Mouse (Mus musculus) adrenal gland (tissue): ENCODE measurements around the gene Tanc1.

Source experiments
- intact Hi-C: fragments of 180-260 bp; cut with DNase I; formaldehyde crosslinking; loops from one replicate; pipeline ENCODE4 v1.15.1; 2025

The Tanc1 gene

DNA sequence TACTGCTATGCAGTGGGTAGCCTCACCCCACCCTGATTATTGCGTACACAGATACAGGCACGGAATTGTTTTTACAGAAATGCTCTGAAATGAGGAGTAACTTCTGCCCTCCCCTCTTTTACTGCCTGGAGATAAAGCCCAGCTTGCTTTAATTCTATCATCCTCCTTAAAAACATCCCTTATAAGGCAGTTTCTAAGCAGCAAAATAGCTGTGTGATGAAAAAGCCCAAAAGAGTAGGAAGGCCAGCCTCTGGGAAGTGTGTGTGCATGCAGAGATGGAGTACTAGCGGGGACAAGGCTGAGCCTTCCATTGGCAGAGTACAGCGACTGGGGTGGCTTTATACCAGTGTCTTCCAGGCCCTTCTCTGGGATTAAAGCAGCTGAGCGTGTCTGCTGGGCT, 140.9 kb downstream of the Tanc1 start:
- intact Hi-C loops, result no loop called here

GRCm38 (mm10) chr2:59756137-59756753, 144.4 kb downstream of the Tanc1 start:
- intact Hi-C loops, result no loop called here

DNA sequence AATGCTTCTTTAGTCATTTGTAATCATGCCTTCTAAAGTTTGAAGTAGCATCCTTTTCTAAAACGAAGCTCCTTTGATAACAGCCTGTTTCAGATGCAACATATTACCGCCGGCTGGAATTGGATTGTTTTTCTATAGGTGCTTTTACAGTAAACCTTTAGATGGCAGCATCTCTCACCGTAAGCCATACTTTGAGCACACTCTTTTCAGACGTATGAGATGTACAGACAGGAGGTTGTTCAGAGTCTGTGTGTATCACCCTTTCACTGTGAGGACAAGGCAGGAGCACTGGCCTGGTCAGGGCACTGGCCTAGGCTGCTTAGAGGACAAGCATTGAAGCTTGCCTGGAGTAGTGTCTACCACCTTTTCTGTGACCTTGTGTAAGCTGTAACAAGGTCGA, 145.2 kb downstream of the Tanc1 start:
- intact Hi-C loops, result no loop called here

- intact Hi-C loops, result no loop called here
These were observed 146.5 kb downstream of the Tanc1 start for GRCm38 (mm10) chr2:59758139-59758918.

- intact Hi-C loops, result no loop called here
These were observed 148.9 kb downstream of the Tanc1 start for GRCm38 (mm10) chr2:59760731-59761130.

- intact Hi-C loops, result no loop called here
These were observed 149.3 kb downstream of the Tanc1 start for GRCm38 (mm10) chr2:59761183-59761582.

DNA sequence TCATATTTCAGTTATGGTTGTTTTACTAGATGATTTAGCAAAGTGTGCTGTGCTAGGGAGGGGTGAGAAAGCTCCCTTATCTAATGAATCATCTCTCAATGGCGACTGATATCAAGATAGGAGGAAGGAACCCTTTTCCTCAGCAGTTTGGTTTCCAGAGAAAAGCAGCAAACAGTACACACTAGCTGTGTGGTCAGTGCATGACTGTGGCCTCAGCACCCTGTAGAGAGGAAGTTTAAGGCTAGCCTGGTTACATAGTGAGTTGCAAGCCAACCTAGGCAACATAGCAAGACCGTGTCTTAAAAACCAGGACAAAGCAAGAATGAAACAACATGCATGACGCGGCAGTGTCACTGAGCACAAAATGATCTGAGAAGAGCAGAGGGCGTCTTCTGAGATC, 150.4 kb downstream of the Tanc1 start:
- intact Hi-C loops, result no loop called here

- intact Hi-C loops, result no loop called here
These were observed 153.8 kb downstream of the Tanc1 start for GRCm38 (mm10) chr2:59765671-59766070.

DNA sequence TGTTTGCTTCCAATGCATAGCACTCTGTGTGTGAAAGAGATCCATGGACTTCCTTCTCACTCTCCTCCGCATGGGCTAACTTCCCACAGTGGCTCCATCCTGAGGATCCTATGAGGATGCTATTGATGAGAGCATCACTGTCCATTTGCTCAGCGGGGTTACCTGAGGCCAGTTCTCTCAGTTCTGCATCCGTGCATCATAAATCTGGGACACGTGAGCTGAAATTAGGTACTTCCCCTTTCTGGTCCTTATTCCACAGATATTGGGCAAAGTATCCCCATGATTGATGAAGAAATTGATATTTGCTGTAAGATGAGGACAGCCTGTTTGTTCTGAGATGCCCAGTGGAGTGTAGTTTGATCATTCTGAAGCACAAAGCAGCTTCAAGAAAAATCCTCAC, 156.1 kb downstream of the Tanc1 start:
- intact Hi-C loops, result no loop called here

GRCm38 (mm10) chr2:59768661-59769384, 157.0 kb downstream of the Tanc1 start:
- intact Hi-C loops, result no loop called here

DNA sequence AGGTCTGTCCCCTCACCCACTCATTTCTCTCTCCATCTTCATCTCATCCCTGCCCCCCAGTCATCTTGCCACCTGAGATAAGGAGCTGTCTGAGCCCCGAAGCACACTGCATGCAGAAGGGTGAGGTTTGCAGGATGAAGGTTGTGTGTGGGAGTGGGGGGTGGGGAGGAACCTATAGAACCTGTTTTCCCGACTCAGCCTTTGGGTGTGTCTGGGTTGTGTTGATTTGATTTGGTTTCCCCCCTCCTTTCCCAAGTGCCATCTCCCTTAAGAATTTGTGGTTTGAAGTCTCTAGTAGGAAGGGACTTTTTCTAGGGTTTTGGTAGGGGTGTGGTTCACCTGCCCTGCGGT, 157.5 kb downstream of the Tanc1 start:
- intact Hi-C loops, result no loop called here

DNA sequence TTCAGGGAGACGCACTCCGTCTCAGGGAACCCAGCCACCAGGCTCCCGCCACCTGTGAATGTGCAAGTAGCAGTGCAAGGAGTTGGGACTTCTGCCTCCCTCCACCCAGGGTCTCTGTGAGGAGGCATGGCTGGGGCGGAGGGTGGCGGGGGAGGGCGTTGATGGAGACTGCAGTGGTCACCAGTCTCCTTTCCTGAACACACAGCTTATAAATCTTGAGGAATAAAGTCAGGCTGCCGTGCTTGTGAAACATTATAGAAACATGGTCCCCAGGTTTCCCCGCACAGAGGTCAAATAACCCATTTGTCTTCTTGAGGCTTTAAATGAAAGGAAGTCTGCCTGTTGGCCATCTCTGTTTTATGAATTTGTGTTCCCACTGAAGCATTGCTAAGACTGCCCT, 159.9 kb downstream of the Tanc1 start:
- intact Hi-C loops, result no loop called here

DNA sequence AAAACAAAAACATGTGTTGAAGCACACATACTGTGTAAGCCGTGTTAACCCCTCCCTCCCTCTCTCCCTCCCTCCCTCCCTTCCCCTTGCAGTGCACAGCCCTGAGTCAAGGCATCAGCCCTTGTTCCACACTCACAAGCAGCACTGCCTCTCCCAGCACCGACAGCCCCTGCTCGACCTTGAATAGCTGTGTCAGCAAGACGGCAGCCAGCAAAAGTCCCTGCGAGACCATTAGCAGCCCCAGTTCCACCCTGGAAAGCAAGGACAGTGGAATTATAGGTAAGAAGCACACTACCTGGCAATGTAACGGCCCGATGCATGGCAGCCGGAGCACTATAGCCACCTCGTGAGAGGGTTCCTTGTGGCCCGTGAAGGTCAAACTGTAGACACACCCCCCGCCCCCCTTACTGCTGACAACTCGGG, 160.4 kb downstream of the Tanc1 start:
- intact Hi-C loops, result no loop called here

DNA sequence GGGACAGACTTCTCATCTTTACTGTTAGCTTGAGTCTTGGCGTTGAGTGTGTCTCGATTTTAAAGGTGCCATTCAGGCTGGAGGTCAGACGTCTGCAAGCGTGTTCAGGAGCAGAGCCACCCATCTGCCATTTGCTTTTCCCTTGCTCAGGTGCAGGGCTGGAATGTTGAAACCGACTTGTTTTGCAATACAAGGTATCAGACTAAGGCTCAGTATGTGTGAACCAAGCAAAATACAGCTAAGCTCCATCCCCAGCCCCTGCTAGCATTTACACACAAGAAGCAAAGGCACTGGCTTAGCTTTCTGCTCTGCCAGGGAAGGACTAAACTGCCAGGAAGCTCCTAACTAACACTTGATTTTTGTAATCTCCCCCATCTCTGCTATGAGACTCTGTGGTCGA, 162.5 kb downstream of the Tanc1 start:
- intact Hi-C loops, result no loop called here

- intact Hi-C loops, result no loop called here
These were observed 163.3 kb downstream of the Tanc1 start for GRCm38 (mm10) chr2:59775148-59775547.

DNA sequence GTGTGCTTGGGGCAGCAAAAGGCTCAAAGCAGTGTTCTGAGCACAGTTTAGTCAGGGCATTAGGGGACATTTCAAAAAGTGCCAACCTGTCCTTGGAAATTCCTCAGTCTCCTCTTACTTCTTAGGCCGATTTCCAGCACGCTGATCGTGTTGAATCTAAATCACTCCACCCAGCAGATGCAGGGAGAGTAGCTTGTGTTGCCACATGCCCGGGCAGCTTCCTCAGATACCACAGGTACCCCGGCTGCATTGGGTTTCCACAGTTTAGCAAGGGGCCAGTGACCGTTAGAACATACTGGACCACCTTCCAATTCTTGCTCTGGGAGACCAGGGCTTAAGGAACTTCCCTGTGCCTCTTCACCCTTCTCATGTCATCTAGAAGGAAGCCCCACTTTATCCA, 164.0 kb downstream of the Tanc1 start:
- intact Hi-C loops, result no loop called here

- intact Hi-C loops, result no loop called here
These were observed 167.5 kb downstream of the Tanc1 start for GRCm38 (mm10) chr2:59779355-59779754.

- intact Hi-C loops, result no loop called here
These were observed 168.4 kb downstream of the Tanc1 start for GRCm38 (mm10) chr2:59780240-59780639.

DNA sequence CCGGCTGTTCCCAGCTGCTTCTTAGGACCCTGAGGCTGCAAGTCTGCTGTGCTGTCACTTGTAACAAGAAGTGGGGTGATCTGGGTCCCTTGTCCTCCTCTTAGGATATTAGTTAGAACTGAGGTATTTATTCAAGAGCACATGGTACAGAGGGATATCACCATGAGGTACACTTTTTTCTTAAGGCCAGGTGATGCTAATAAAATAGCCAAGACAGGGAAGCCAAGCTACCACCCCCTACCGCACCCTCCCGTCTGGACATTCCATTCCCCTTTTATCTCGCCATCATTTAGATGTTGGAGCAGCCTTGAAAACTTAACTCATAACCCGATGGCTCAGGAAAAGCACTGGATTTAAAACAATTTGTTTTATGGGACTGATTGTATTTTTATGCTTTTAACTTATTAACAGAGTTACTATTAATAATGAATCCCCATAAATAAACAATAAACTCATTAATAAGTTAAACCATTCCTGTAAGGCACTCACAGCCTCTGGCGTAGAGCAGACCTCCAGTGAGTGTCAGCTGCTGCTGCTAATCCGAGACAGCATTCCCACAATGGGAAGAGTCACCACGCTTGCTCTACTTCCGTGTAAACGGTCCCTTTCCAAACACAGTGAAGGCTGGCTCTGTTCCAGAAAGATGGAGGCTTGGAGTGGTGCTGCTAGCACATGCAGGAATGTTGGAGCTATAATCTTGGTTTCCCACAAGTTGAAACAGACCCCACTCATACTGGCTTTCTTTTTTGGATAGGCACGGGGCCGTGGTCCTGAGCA, 171.4 kb downstream of the Tanc1 start:
- intact Hi-C loops, result no loop called here

GRCm38 (mm10) chr2:59783832-59784627, 172.2 kb downstream of the Tanc1 start:
- intact Hi-C loops, result no loop called here

- intact Hi-C loops, result no loop called here
These were observed 172.7 kb downstream of the Tanc1 start for GRCm38 (mm10) chr2:59784628-59784883.
